ENCODE assay signal across 27 mouse cellular contexts in the genomic region with DNA sequence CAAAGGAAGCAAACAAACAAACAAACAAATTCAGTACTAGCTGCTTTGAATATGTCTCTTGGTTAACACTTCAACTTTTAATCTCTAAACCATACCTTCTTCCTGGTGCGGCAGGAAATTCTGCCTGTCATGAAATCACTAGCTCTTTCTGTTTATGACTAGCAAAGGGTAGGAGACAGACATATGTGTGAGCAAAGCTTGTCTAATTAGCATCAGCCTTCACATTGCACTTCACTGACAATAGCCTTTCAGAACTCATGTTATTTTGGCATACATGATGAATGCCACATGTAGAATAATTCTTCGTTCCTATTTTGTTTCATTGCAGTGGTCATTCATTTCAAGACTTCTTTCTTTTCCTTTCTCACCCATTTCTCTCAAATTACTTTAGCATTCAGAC.
DNase-seq lines count a peak whose midpoint lies in the region; ATAC-seq and TF ChIP-seq lines count a peak whose summit lies in the region.
"Had no signal": no experiment of that assay in that cellular context is flagged by ENCODE, and none has a peak within 500 bp of the region (broad histone marks: within the 10 kb centered on the region; RNA-seq: fewer than 3 reads in every experiment).

No protein-coding gene starts in this region.

- no peak for ATAC-seq in embryonic facial prominence, embryonic 14.5 days (ENCODE audit: low read depth)
- ATAC-seq in forebrain, embryonic 13.5 days, result 0 out of 2 replicates have a peak, but pooled peaks have one; percentile 57
- ATAC-seq in forebrain, embryonic 12.5 days (ENCODE audit: low FRiP score), result no peak
- ATAC-seq in forebrain, embryonic 16.5 days, result peak; percentile 61
- ATAC-seq: activated CD4-positive, CD25-positive, alpha-beta regulatory T cell, adult 4 months; CD4-positive, CD25-positive, alpha-beta regulatory T cell, adult 4 months; Patski had no signal

- no peak overlapping the region for H3K4me2 ChIP-seq in embryonic facial prominence, embryonic 14.5 days (ENCODE audit: low read depth, low read length)
- H3K4me2 ChIP-seq in forebrain, embryonic 13.5 days, result no peak overlapping the region
- H3K4me2 ChIP-seq in forebrain, embryonic 12.5 days, result no peak overlapping the region
- no peak overlapping the region for H3K4me2 ChIP-seq in forebrain, embryonic 16.5 days (ENCODE audit: low read length)
- H3K4me2 ChIP-seq: embryonic facial prominence, embryonic 12.5 days; embryonic facial prominence, embryonic 15.5 days had no signal

- H3K9ac ChIP-seq in embryonic facial prominence, embryonic 14.5 days (ENCODE audit: low read depth, low read length), result no peak overlapping the region
- H3K9ac ChIP-seq in forebrain, embryonic 13.5 days, result no peak overlapping the region
- no peak overlapping the region for H3K9ac ChIP-seq in forebrain, embryonic 12.5 days
- H3K9ac ChIP-seq in forebrain, embryonic 16.5 days (replicated peaks; ENCODE audit: low read depth, low read length), result no peak overlapping the region
- H3K9ac ChIP-seq: embryonic facial prominence, embryonic 12.5 days; embryonic facial prominence, embryonic 15.5 days had no signal

- H3K9me3 ChIP-seq in embryonic facial prominence, embryonic 14.5 days (ENCODE audit: control insufficient read depth, low read length), result no peaks in the 10 kb centered on the region
- H3K9me3 ChIP-seq in embryonic facial prominence, embryonic 10.5 days, result no peaks in the 10 kb centered on the region
- H3K9me3 ChIP-seq in forebrain, embryonic 13.5 days (replicated peaks), result no peaks in the 10 kb centered on the region
- no peaks in the 10 kb centered on the region for H3K9me3 ChIP-seq in forebrain, embryonic 12.5 days
- H3K9me3 ChIP-seq in forebrain, embryonic 16.5 days (ENCODE audit: control insufficient read depth, low read length), result no peaks in the 10 kb centered on the region
- H3K9me3 ChIP-seq: embryonic facial prominence, embryonic 12.5 days; embryonic facial prominence, embryonic 15.5 days had no signal

- no peaks in the 10 kb centered on the region for H3K4me1 ChIP-seq in embryonic facial prominence, embryonic 14.5 days (ENCODE audit: control insufficient read depth, insufficient read depth, low read length)
- H3K4me1 ChIP-seq in embryonic facial prominence, embryonic 10.5 days, result peaks cover 6% of the 10 kb centered on the region
- peaks cover 11% of the 10 kb centered on the region; the same call in 1 of the 2 replicates for H3K4me1 ChIP-seq in forebrain, embryonic 13.5 days
- peaks cover 2% of the 10 kb centered on the region; the same call in 1 of the 2 replicates for H3K4me1 ChIP-seq in forebrain, embryonic 12.5 days
- H3K4me1 ChIP-seq in forebrain, embryonic 16.5 days (replicated peaks; ENCODE audit: control insufficient read depth, insufficient read depth, low read length), result peaks cover 2% of the 10 kb centered on the region; the same call in 1 of the 2 replicates
- H3K4me1 ChIP-seq: embryonic facial prominence, embryonic 15.5 days had no signal

- H3K27me3 ChIP-seq in embryonic facial prominence, embryonic 14.5 days (replicated peaks; ENCODE audit: control insufficient read depth, insufficient read depth, low read length), result no peaks in the 10 kb centered on the region
- H3K27me3 ChIP-seq in embryonic facial prominence, embryonic 10.5 days (replicated peaks; ENCODE audit: low read depth, poor library complexity, severe bottlenecking), result no peaks in the 10 kb centered on the region
- no peaks in the 10 kb centered on the region for H3K27me3 ChIP-seq in forebrain, embryonic 13.5 days
- no peaks in the 10 kb centered on the region for H3K27me3 ChIP-seq in forebrain, embryonic 12.5 days
- H3K27me3 ChIP-seq in forebrain, embryonic 16.5 days (replicated peaks; ENCODE audit: control insufficient read depth, insufficient read depth, low read length), result no peaks in the 10 kb centered on the region
- H3K27me3 ChIP-seq: CH12.LX; embryonic facial prominence, embryonic 12.5 days; embryonic facial prominence, embryonic 15.5 days; Patski had no signal

- no peak overlapping the region for H3K4me3 ChIP-seq in embryonic facial prominence, embryonic 14.5 days (ENCODE audit: low read depth, low read length)
- no peak overlapping the region for H3K4me3 ChIP-seq in embryonic facial prominence, embryonic 10.5 days
- no peak overlapping the region for H3K4me3 ChIP-seq in forebrain, embryonic 13.5 days
- no peak overlapping the region for H3K4me3 ChIP-seq in forebrain, embryonic 12.5 days (replicated peaks)
- no peak overlapping the region for H3K4me3 ChIP-seq in forebrain, embryonic 16.5 days (replicated peaks; ENCODE audit: low read length)
- H3K4me3 ChIP-seq: embryonic facial prominence, embryonic 12.5 days; embryonic facial prominence, embryonic 15.5 days; erythroblast, embryonic 14.5 days; gastrocnemius, adult 2 months had no signal

- 48% methylated on average over 2 of the region's 2 CpGs for WGBS in embryonic facial prominence, embryonic 14.5 days
- 75% methylated on average over 2 of the region's 2 CpGs for WGBS in embryonic facial prominence, embryonic 10.5 days
- 44% methylated on average over 2 of the region's 2 CpGs for WGBS in forebrain, embryonic 13.5 days
- 41% methylated on average over 2 of the region's 2 CpGs for WGBS in forebrain, embryonic 12.5 days
- WGBS in forebrain, embryonic 16.5 days, result 20% methylated on average over 2 of the region's 2 CpGs

- no peak for TF ChIP-seq POLR2A in brain, embryonic 14.5 days (IDR thresholded peaks at IDR 0.05; ENCODE audit: borderline replicate concordance, extremely low read depth, insufficient read depth, insufficient read length, poor library complexity, severe bottlenecking)

- no peak for TF ChIP-seq CTCF in brain, embryonic 14.5 days (IDR thresholded peaks at IDR 0.05; ENCODE audit: borderline replicate concordance, extremely low read depth, insufficient read depth, insufficient read length)

- peak; percentile 3 for DNase-seq in embryonic facial prominence, embryonic 14.5 days (ENCODE audit: low spot score)
- no peak for DNase-seq in embryonic facial prominence, embryonic 10.5 days (ENCODE audit: low spot score)
- peak; percentile 68 for DNase-seq in brain, embryonic 14.5 days (ENCODE audit: low read depth)
- DNase-seq in adrenal gland, adult (ENCODE audit: inconsistent age in 2 of 2, low spot score in 1 of 2), result no peak
- DNase-seq: adrenal gland, adult 2 months; adrenal gland, postnatal 10 days; adrenal gland, postnatal 36 days; B cell, adult 2 months; cerebellum, adult 11 months; cerebellum, adult 18-20 months; cerebellum, adult 8-10 months; cerebellum, adult 9-11 months; cerebellum, postnatal 14 days; cerebellum, postnatal 36 days; embryo, embryonic 11 days; gastrocnemius, adult 2 months had no signal

- H3K27ac ChIP-seq in embryonic facial prominence, embryonic 14.5 days (replicated peaks; ENCODE audit: low read depth, low read length), result no peak overlapping the region
- no peak overlapping the region for H3K27ac ChIP-seq in embryonic facial prominence, embryonic 10.5 days (replicated peaks)
- no peak overlapping the region for H3K27ac ChIP-seq in forebrain, embryonic 13.5 days
- H3K27ac ChIP-seq in forebrain, embryonic 12.5 days, result no peak overlapping the region
- no peak overlapping the region for H3K27ac ChIP-seq in forebrain, embryonic 16.5 days (ENCODE audit: low read length)
- H3K27ac ChIP-seq: embryonic facial prominence, embryonic 12.5 days; embryonic facial prominence, embryonic 15.5 days; gastrocnemius, adult 2 months had no signal

- H3K36me3 ChIP-seq in embryonic facial prominence, embryonic 14.5 days (ENCODE audit: control insufficient read depth, insufficient read depth, low read length), result no peaks in the 10 kb centered on the region
- no peaks in the 10 kb centered on the region for H3K36me3 ChIP-seq in embryonic facial prominence, embryonic 10.5 days (replicated peaks)
- H3K36me3 ChIP-seq in forebrain, embryonic 13.5 days (ENCODE audit: poor library complexity, severe bottlenecking), result no peaks in the 10 kb centered on the region
- no peaks in the 10 kb centered on the region for H3K36me3 ChIP-seq in forebrain, embryonic 12.5 days (replicated peaks)
- no peaks in the 10 kb centered on the region for H3K36me3 ChIP-seq in forebrain, embryonic 16.5 days (ENCODE audit: control insufficient read depth, insufficient read depth)
- H3K36me3 ChIP-seq: embryonic facial prominence, embryonic 12.5 days; embryonic facial prominence, embryonic 15.5 days; G1E had no signal

Comparison
In these comparisons a context has a peak if more than half of its experiments do, and no peak if none do; other contexts are left out.
1. ATAC-seq: peak in forebrain, embryonic 13.5 days (single experiment) and forebrain, embryonic 16.5 days (single experiment); none in embryonic facial prominence, embryonic 14.5 days (single experiment) and forebrain, embryonic 12.5 days (single experiment).
2. DNase-seq: peak in embryonic facial prominence, embryonic 14.5 days (single experiment) and brain, embryonic 14.5 days (single experiment); none in embryonic facial prominence, embryonic 10.5 days (single experiment) and adrenal gland, adult (0 of 2).